Mouse (Mus musculus): Measurements from ENCODE around the gene H2-Ke6. TPM values are rescaled to one million over a fixed set of nuclear protein-coding genes. Genes with fewer than 3 reads are reported as not detected.

H2-Ke6 gene
- total and polyA plus RNA-seq, 3 experiments, result 20.8 to 47.1 (median 31.7) TPM

DNA sequence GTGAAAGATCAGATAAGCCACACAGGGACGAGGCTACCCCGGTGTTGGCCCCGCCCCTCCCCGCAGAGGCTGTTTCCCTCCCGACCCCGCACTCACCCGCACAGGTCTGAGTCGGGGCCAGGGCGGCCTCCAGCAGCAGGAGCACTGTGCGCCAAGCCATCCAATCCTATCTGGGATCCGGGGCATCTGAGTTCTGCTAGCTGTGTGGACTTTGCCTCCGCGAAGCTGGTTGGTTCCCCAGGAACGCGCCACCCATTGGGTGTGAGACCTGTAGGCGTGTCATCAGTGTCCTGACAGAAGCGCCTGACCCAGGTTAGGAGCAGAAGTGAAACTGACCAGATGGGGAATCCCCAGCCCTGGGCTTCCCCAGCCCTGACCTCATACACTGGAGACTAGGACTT, 49.2 kb downstream of the H2-Ke6 start (continued):
- TF ChIP-seq KAT2A (IDR thresholded peaks at IDR 0.05; ENCODE audit: insufficient replicate concordance, low read length) (no peak), POLR2AphosphoS2 (IDR thresholded peaks at IDR 0.05; ENCODE audit: low read depth, low read length) (peak; percentile 62; the same call in 1 of the 2 replicates), POLR2A (IDR thresholded peaks at IDR 0.05; ENCODE audit: low read depth, low read length) (peak; percentile 76), EP300 (IDR thresholded peaks at IDR 0.05; ENCODE audit: low read length) (peak; percentile 93), SIN3A (IDR thresholded peaks at IDR 0.05; ENCODE audit: low read length) (peak; percentile 72; the same call in 1 of the 2 replicates), RAD21 (IDR thresholded peaks at IDR 0.05; ENCODE audit: low read depth, low read length) (no peak), MAX (IDR thresholded peaks at IDR 0.05; ENCODE audit: low read length) (peak; percentile 69), CHD2 (IDR thresholded peaks at IDR 0.05; ENCODE audit: low read length) (peak; percentile 77; the same call in 1 of the 2 replicates), MEF2A (IDR thresholded peaks at IDR 0.05; ENCODE audit: borderline replicate concordance, low read depth, low read length) (0 out of 2 replicates have a peak, but pooled peaks have one; percentile 51), TCF12 (IDR thresholded peaks at IDR 0.05; ENCODE audit: low read depth, low read length) (peak; percentile 80), E2F4 (IDR thresholded peaks at IDR 0.05; ENCODE audit: insufficient replicate concordance, low read depth, low read length) (no peak), USF2 (conservative IDR thresholded peaks at IDR 0.05; ENCODE audit: low read depth, low read length) (no peak), HCFC1 (IDR thresholded peaks at IDR 0.05; ENCODE audit: low read depth, low read length) (no peak)

DNA sequence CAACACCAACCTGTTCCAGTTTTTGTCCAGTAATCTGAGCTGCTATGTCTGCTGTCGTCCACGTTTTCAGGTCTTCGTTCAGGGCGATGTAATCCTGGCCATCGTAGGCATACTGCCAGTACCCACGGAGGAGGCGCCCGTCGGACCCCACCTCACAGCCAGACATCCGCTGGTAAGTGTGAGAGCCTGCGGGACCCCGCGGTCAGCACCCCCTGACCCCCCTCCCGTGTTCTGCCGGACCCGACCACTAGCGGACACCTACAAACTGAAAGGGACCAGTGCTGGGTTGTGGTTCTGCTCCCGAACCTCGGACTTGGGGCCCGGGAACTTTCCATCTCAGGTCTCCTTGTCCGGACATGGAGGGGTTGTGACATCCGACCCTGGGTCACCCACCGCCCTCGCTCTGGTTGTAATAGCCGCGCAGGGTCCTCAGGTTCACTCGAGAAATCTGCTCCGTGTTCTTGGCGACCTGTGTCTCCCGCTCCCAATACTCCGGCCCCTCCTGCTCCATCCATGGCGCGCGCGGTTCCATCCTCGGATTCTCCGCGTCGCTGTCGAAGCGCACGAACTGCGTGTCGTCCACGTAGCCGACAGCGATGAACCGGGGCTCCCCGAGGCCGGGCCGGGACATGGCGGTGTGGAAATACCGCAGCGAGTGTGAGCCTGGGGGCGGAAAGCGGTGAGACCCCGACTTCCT, 49.9 kb downstream of the H2-Ke6 start:
- Histone ChIP-seq H3K36me3 (replicated peaks in 1 of 2; ENCODE audit: control insufficient read depth in 1 of 2, insufficient read depth in 1 of 2, low read length in 1 of 2) (peaks cover 0 to 12% of the 10 kb centered on the region in 2 experiments), H3K4me1 (ENCODE audit: control insufficient read depth in 1 of 2, insufficient read depth in 2 of 2) (peaks cover 6 to 18% of the 10 kb centered on the region in 2 experiments; a peak in 3 of 4 replicates), H3K27me3 (replicated peaks) (no peaks in the 10 kb centered on the region), H3K4me2 (ENCODE audit: insufficient read depth, low read depth, poor library complexity, severe bottlenecking) (peak overlapping the region; percentile 32), H3K9me3 (replicated peaks; ENCODE audit: low read length) (no peaks in the 10 kb centered on the region), H3K9ac (ENCODE audit: insufficient read depth, low read depth) (peak overlapping the region; percentile 31), H3K4me3 (replicated peaks in 1 of 3; ENCODE audit: low read depth in 2 of 3, low read length in 2 of 3, poor library complexity in 1 of 3) (peak overlapping the region; percentile 52 to 70 (median 69)), H3K27ac (ENCODE audit: insufficient read depth, low read depth) (peak overlapping the region; percentile 16; the same call in 1 of the 2 replicates), H3K79me2 (replicated peaks; ENCODE audit: control insufficient read depth, extremely low read depth, insufficient read depth, poor library complexity, severe bottlenecking) (no peaks in the 10 kb centered on the region)
- no peak for DNase-seq (ENCODE audit: extremely low read depth)
- TF ChIP-seq ZC3H11A (IDR thresholded peaks at IDR 0.05; ENCODE audit: low read depth, low read length) (no peak), UBTF (IDR thresholded peaks at IDR 0.05; ENCODE audit: low read depth, low read length) (no peak), E2F4 (IDR thresholded peaks at IDR 0.05; ENCODE audit: insufficient replicate concordance, low read depth, low read length) (no peak), GABPA (IDR thresholded peaks at IDR 0.05; ENCODE audit: insufficient replicate concordance, low read depth, low read length) (no peak), HCFC1 (IDR thresholded peaks at IDR 0.05; ENCODE audit: low read depth, low read length) (no peak), MXI1 (IDR thresholded peaks at IDR 0.05; ENCODE audit: low read depth, low read length) (no peak), CHD1 (IDR thresholded peaks at IDR 0.05; ENCODE audit: low read depth, low read length) (no peak), CHD2 (IDR thresholded peaks at IDR 0.05; ENCODE audit: low read length) (no peak), CTCF (conservative IDR thresholded peaks at IDR 0.05 in 1 of 2, IDR thresholded peaks at IDR 0.05 in 1 of 2; ENCODE audit: low read depth in 2 of 2, low read length in 2 of 2) (no peak), EP300 (IDR thresholded peaks at IDR 0.05; ENCODE audit: low read length) (no peak), SMC3 (IDR thresholded peaks at IDR 0.05; ENCODE audit: low read depth, low read length) (no peak)
- dilution Hi-C loops (cut with MboI; ENCODE audit: extremely low pct_ligation_motif_present, extremely low pct_unique_long_range_greater_than_20kb, low sequenced_read_pairs) (no loop called here), in situ Hi-C loops (cut with MboI; ENCODE audit: low pct_ligation_motif_present, low pct_unique_long_range_greater_than_20kb, low sequenced_read_pairs) (loop anchor here (25.0 kb wide), 1 partner anchor 1484 kb away; the partner anchor contains the start of gene H2-Q10)

Other genes starting within 250 kb of the H2-Ke6 start
Only the 20 nearest of the 33 such genes appear.
- not detected in 2 replicates for gene Platr17, start 122.9 kb downstream of the H2-Ke6 start, total RNA-seq (2012; rRNA removed)
- not detected in 2 replicates for gene Platr17, start 122.9 kb downstream of the H2-Ke6 start, total RNA-seq (2014; rRNA removed)
- gene Platr17, start 122.9 kb downstream of the H2-Ke6 start, polyA plus RNA-seq (2012; ENCODE audit: insufficient read length, low read depth), result not detected in 2 replicates
- gene Daxx, start 118.6 kb downstream of the H2-Ke6 start, total RNA-seq (2012; rRNA removed), result 33.8 and 48.3 TPM in 2 replicates
- gene Daxx, start 118.6 kb downstream of the H2-Ke6 start, total RNA-seq (2014; rRNA removed), result 31.6 and 32.3 TPM in 2 replicates
- 53.0 and 64.7 TPM in 2 replicates for gene Daxx, start 118.6 kb downstream of the H2-Ke6 start, polyA plus RNA-seq (2012; ENCODE audit: insufficient read length, low read depth)
- gene Tapbp, start 112.2 kb downstream of the H2-Ke6 start, total RNA-seq (2012; rRNA removed), result 114 and 134 TPM in 2 replicates
- gene Tapbp, start 112.2 kb downstream of the H2-Ke6 start, total RNA-seq (2014; rRNA removed), result 44.3 and 45.3 TPM in 2 replicates
- gene Tapbp, start 112.2 kb downstream of the H2-Ke6 start, polyA plus RNA-seq (2012; ENCODE audit: insufficient read length, low read depth), result 96.7 and 116 TPM in 2 replicates
- 21.2 and 23.5 TPM in 2 replicates for gene Zbtb22, start 112.2 kb downstream of the H2-Ke6 start, total RNA-seq (2012; rRNA removed)
- gene Zbtb22, start 112.2 kb downstream of the H2-Ke6 start, total RNA-seq (2014; rRNA removed), result 11.7 and 12.1 TPM in 2 replicates
- 20.2 and 20.3 TPM in 2 replicates for gene Zbtb22, start 112.2 kb downstream of the H2-Ke6 start, polyA plus RNA-seq (2012; ENCODE audit: insufficient read length, low read depth)
- 23.0 and 25.6 TPM in 2 replicates for gene Rgl2, start 98.5 kb downstream of the H2-Ke6 start, total RNA-seq (2012; rRNA removed)
- gene Rgl2, start 98.5 kb downstream of the H2-Ke6 start, total RNA-seq (2014; rRNA removed), result 20.1 and 20.4 TPM in 2 replicates
- 29.1 and 31.8 TPM in 2 replicates for gene Rgl2, start 98.5 kb downstream of the H2-Ke6 start, polyA plus RNA-seq (2012; ENCODE audit: insufficient read length, low read depth)
- 140 and 157 TPM in 2 replicates for gene Pfdn6, start 87.7 kb downstream of the H2-Ke6 start, total RNA-seq (2012; rRNA removed)
- gene Pfdn6, start 87.7 kb downstream of the H2-Ke6 start, total RNA-seq (2014; rRNA removed), result 92.3 and 109 TPM in 2 replicates
- 109 and 149 TPM in 2 replicates for gene Pfdn6, start 87.7 kb downstream of the H2-Ke6 start, polyA plus RNA-seq (2012; ENCODE audit: insufficient read length, low read depth)
- 49.7 and 64.5 TPM in 2 replicates for gene Wdr46, start 87.4 kb downstream of the H2-Ke6 start, total RNA-seq (2012; rRNA removed)
- gene Wdr46, start 87.4 kb downstream of the H2-Ke6 start, total RNA-seq (2014; rRNA removed), result 36.8 and 39.8 TPM in 2 replicates
- 69.4 and 72.4 TPM in 2 replicates for gene Wdr46, start 87.4 kb downstream of the H2-Ke6 start, polyA plus RNA-seq (2012; ENCODE audit: insufficient read length, low read depth)
- gene B3galt4, start 76.6 kb downstream of the H2-Ke6 start, total RNA-seq (2012; rRNA removed), result 3.7 and 4.5 TPM in 2 replicates
- 4.2 and 5.2 TPM in 2 replicates for gene B3galt4, start 76.6 kb downstream of the H2-Ke6 start, total RNA-seq (2014; rRNA removed)
- 4.6 and 6.2 TPM in 2 replicates for gene B3galt4, start 76.6 kb downstream of the H2-Ke6 start, polyA plus RNA-seq (2012; ENCODE audit: insufficient read length, low read depth)
- gene Vps52, start 72.2 kb downstream of the H2-Ke6 start, total RNA-seq (2012; rRNA removed), result 38.2 and 39.9 TPM in 2 replicates
- 34.3 and 40.6 TPM in 2 replicates for gene Vps52, start 72.2 kb downstream of the H2-Ke6 start, total RNA-seq (2014; rRNA removed)
- gene Vps52, start 72.2 kb downstream of the H2-Ke6 start, polyA plus RNA-seq (2012; ENCODE audit: insufficient read length, low read depth), result 73.6 and 76.1 TPM in 2 replicates
- 302 and 359 TPM in 2 replicates for gene Rps18, start 72.1 kb downstream of the H2-Ke6 start, total RNA-seq (2012; rRNA removed)
- 205 and 246 TPM in 2 replicates for gene Rps18, start 72.1 kb downstream of the H2-Ke6 start, total RNA-seq (2014; rRNA removed)
- 913 and 991 TPM in 2 replicates for gene Rps18, start 72.1 kb downstream of the H2-Ke6 start, polyA plus RNA-seq (2012; ENCODE audit: insufficient read length, low read depth)
- 1,488 and 1,753 TPM in 2 replicates for gene H2-K1, start 27.7 kb downstream of the H2-Ke6 start, total RNA-seq (2012; rRNA removed)
- gene H2-K1, start 27.7 kb downstream of the H2-Ke6 start, total RNA-seq (2014; rRNA removed), result 1,386 and 1,734 TPM in 2 replicates
- 2,472 and 2,496 TPM in 2 replicates for gene H2-K1, start 27.7 kb downstream of the H2-Ke6 start, polyA plus RNA-seq (2012; ENCODE audit: insufficient read length, low read depth)
- 8.6 and 11.9 TPM in 2 replicates for gene Ring1, start 3.4 kb downstream of the H2-Ke6 start, total RNA-seq (2012; rRNA removed)
- gene Ring1, start 3.4 kb downstream of the H2-Ke6 start, total RNA-seq (2014; rRNA removed), result 11.5 and 13.7 TPM in 2 replicates
- 18.0 and 23.1 TPM in 2 replicates for gene Ring1, start 3.4 kb downstream of the H2-Ke6 start, polyA plus RNA-seq (2012; ENCODE audit: insufficient read length, low read depth)
- 116 and 160 TPM in 2 replicates for gene Slc39a7, start 3.6 kb upstream of the H2-Ke6 start, total RNA-seq (2012; rRNA removed)
- gene Slc39a7, start 3.6 kb upstream of the H2-Ke6 start, total RNA-seq (2014; rRNA removed), result 96.8 and 97.2 TPM in 2 replicates
- gene Slc39a7, start 3.6 kb upstream of the H2-Ke6 start, polyA plus RNA-seq (2012; ENCODE audit: insufficient read length, low read depth), result 105 and 108 TPM in 2 replicates
- 42.7 and 47.7 TPM in 2 replicates for gene Rxrb, start 3.8 kb upstream of the H2-Ke6 start, total RNA-seq (2012; rRNA removed)
- 27.0 and 27.4 TPM in 2 replicates for gene Rxrb, start 3.8 kb upstream of the H2-Ke6 start, total RNA-seq (2014; rRNA removed)
- 36.9 and 41.4 TPM in 2 replicates for gene Rxrb, start 3.8 kb upstream of the H2-Ke6 start, polyA plus RNA-seq (2012; ENCODE audit: insufficient read length, low read depth)
- gene Col11a2, start 11.4 kb upstream of the H2-Ke6 start, total RNA-seq (2012; rRNA removed), result 6.0 and 7.6 TPM in 2 replicates
- 3.0 and 4.5 TPM in 2 replicates for gene Col11a2, start 11.4 kb upstream of the H2-Ke6 start, total RNA-seq (2014; rRNA removed)
- 5.8 and 7.2 TPM in 2 replicates for gene Col11a2, start 11.4 kb upstream of the H2-Ke6 start, polyA plus RNA-seq (2012; ENCODE audit: insufficient read length, low read depth)
- 16.1 and 21.5 TPM in 2 replicates for gene H2-Oa, start 64.3 kb upstream of the H2-Ke6 start, total RNA-seq (2012; rRNA removed)
- 32.8 and 42.7 TPM in 2 replicates for gene H2-Oa, start 64.3 kb upstream of the H2-Ke6 start, total RNA-seq (2014; rRNA removed)
- gene H2-Oa, start 64.3 kb upstream of the H2-Ke6 start, polyA plus RNA-seq (2012; ENCODE audit: insufficient read length, low read depth), result 30.5 and 40.4 TPM in 2 replicates
- gene H2-DMa, start 91.5 kb upstream of the H2-Ke6 start, total RNA-seq (2012; rRNA removed), result 67.7 and 77.4 TPM in 2 replicates
- gene H2-DMa, start 91.5 kb upstream of the H2-Ke6 start, total RNA-seq (2014; rRNA removed), result 114 and 119 TPM in 2 replicates
- gene H2-DMa, start 91.5 kb upstream of the H2-Ke6 start, polyA plus RNA-seq (2012; ENCODE audit: insufficient read length, low read depth), result 82.5 and 112 TPM in 2 replicates
- 101 and 125 TPM in 2 replicates for gene Brd2, start 94.6 kb upstream of the H2-Ke6 start, total RNA-seq (2012; rRNA removed)
- 137 and 141 TPM in 2 replicates for gene Brd2, start 94.6 kb upstream of the H2-Ke6 start, total RNA-seq (2014; rRNA removed)
- 247 and 252 TPM in 2 replicates for gene Brd2, start 94.6 kb upstream of the H2-Ke6 start, polyA plus RNA-seq (2012; ENCODE audit: insufficient read length, low read depth)
- 107 and 135 TPM in 2 replicates for gene H2-DMb2, start 115.2 kb upstream of the H2-Ke6 start, total RNA-seq (2012; rRNA removed)
- 173 and 199 TPM in 2 replicates for gene H2-DMb2, start 115.2 kb upstream of the H2-Ke6 start, total RNA-seq (2014; rRNA removed)
- 161 and 175 TPM in 2 replicates for gene H2-DMb2, start 115.2 kb upstream of the H2-Ke6 start, polyA plus RNA-seq (2012; ENCODE audit: insufficient read length, low read depth)
- gene H2-DMb1, start 125.0 kb upstream of the H2-Ke6 start, total RNA-seq (2012; rRNA removed), result 60.7 and 67.0 TPM in 2 replicates
- 77.4 and 102 TPM in 2 replicates for gene H2-DMb1, start 125.0 kb upstream of the H2-Ke6 start, total RNA-seq (2014; rRNA removed)
- 147 and 149 TPM in 2 replicates for gene H2-DMb1, start 125.0 kb upstream of the H2-Ke6 start, polyA plus RNA-seq (2012; ENCODE audit: insufficient read length, low read depth)